Mouse (Mus musculus): ENCODE data around the gene Ip6k3. TPM values are rescaled to one million over a fixed set of nuclear protein-coding genes. Genes with fewer than 3 reads are reported as not detected.
A peak's percentile ranks its signal among the peaks of the same experiment; 100 is the strongest.

The Ip6k3 gene
- total and polyA plus RNA-seq, 3 experiments = 26.3 to 65.7 (median 53.9) TPM

GRCm38 (mm10) chr17:27183667-27184292 lies 16.2 kb upstream of the Ip6k3 start:
- H3K4me2 ChIP-seq (ENCODE audit: insufficient read depth, low read depth, poor library complexity, severe bottlenecking) = no peak overlapping the region
- TF ChIP-seq EP300 (IDR thresholded peaks at IDR 0.05; ENCODE audit: low read length) = no peak
- TF ChIP-seq GABPA (IDR thresholded peaks at IDR 0.05; ENCODE audit: insufficient replicate concordance, low read depth, low read length) = no peak
- no peak for TF ChIP-seq CHD2 (IDR thresholded peaks at IDR 0.05; ENCODE audit: low read length)
- no peak for TF ChIP-seq POLR2A (IDR thresholded peaks at IDR 0.05; ENCODE audit: low read depth, low read length)
- TF ChIP-seq ZNF384 (IDR thresholded peaks at IDR 0.05; ENCODE audit: low read depth, low read length) = peak; percentile 79
- no peak for TF ChIP-seq USF1 (IDR thresholded peaks at IDR 0.05; ENCODE audit: low read depth, low read length)
- in situ Hi-C loops (cut with MboI; ENCODE audit: low pct_ligation_motif_present, low pct_unique_long_range_greater_than_20kb, low sequenced_read_pairs) (loop anchor here (5.0 kb wide), 1 partner anchor 46 kb away; no protein-coding TSS in a partner anchor), dilution Hi-C loops (cut with MboI; ENCODE audit: extremely low pct_ligation_motif_present, extremely low pct_unique_long_range_greater_than_20kb, low sequenced_read_pairs) (no loop called here)
- H3K36me3 ChIP-seq (replicated peaks in 1 of 2; ENCODE audit: control insufficient read depth in 1 of 2, insufficient read depth in 1 of 2, low read length in 1 of 2) = peaks cover 0 to 3% of the 10 kb centered on the region in 2 experiments
- 0 out of 2 replicates have a peak, but pooled peaks cover 1% of the 10 kb centered on the region for H3K79me2 ChIP-seq (replicated peaks; ENCODE audit: control insufficient read depth, extremely low read depth, insufficient read depth, poor library complexity, severe bottlenecking)
- H3K27ac ChIP-seq (ENCODE audit: insufficient read depth, low read depth) = no peak overlapping the region; the same call in 1 of the 2 replicates
- no peak overlapping the region for H3K4me3 ChIP-seq (replicated peaks in 1 of 3; ENCODE audit: low read depth in 2 of 3, low read length in 2 of 3, poor library complexity in 1 of 3)
- H3K27me3 ChIP-seq (replicated peaks) = no peaks in the 10 kb centered on the region
- H3K4me1 ChIP-seq (ENCODE audit: control insufficient read depth in 1 of 2, insufficient read depth in 2 of 2) = peaks cover 34 to 54% of the 10 kb centered on the region in 2 experiments
- H3K9me3 ChIP-seq (replicated peaks; ENCODE audit: low read length) = no peaks in the 10 kb centered on the region
- no peak for DNase-seq (ENCODE audit: extremely low read depth)
- no peak overlapping the region for H3K9ac ChIP-seq (ENCODE audit: insufficient read depth, low read depth)

- Histone ChIP-seq H3K4me3 (replicated peaks in 1 of 3; ENCODE audit: low read depth in 2 of 3, low read length in 2 of 3, poor library complexity in 1 of 3) (no peak overlapping the region), H3K79me2 (replicated peaks; ENCODE audit: control insufficient read depth, extremely low read depth, insufficient read depth, poor library complexity, severe bottlenecking) (0 out of 2 replicates have a peak, but pooled peaks cover 3% of the 10 kb centered on the region), H3K4me1 (ENCODE audit: control insufficient read depth in 1 of 2, insufficient read depth in 2 of 2) (peaks cover 36 to 62% of the 10 kb centered on the region in 2 experiments), H3K36me3 (replicated peaks in 1 of 2; ENCODE audit: control insufficient read depth in 1 of 2, insufficient read depth in 1 of 2, low read length in 1 of 2) (peaks cover 0 to 6% of the 10 kb centered on the region in 2 experiments), H3K27ac (ENCODE audit: insufficient read depth, low read depth) (no peak overlapping the region), H3K4me2 (ENCODE audit: insufficient read depth, low read depth, poor library complexity, severe bottlenecking) (no peak overlapping the region), H3K9me3 (replicated peaks; ENCODE audit: low read length) (peaks cover 5% of the 10 kb centered on the region), H3K9ac (ENCODE audit: insufficient read depth, low read depth) (no peak overlapping the region), H3K27me3 (replicated peaks) (no peaks in the 10 kb centered on the region)
- DNase-seq (ENCODE audit: extremely low read depth) = no peak
- dilution Hi-C loops (cut with MboI; ENCODE audit: extremely low pct_ligation_motif_present, extremely low pct_unique_long_range_greater_than_20kb, low sequenced_read_pairs) (no loop called here), in situ Hi-C loops (cut with MboI; ENCODE audit: low pct_ligation_motif_present, low pct_unique_long_range_greater_than_20kb, low sequenced_read_pairs) (loop anchor here (5.0 kb wide), 1 partner anchor 45 kb away; no protein-coding TSS in a partner anchor)
- TF ChIP-seq ETS1 (conservative IDR thresholded peaks at IDR 0.05; ENCODE audit: low read depth, low read length) (no peak), MAFK (IDR thresholded peaks at IDR 0.05; ENCODE audit: insufficient replicate concordance, low read length) (no peak), SIN3A (IDR thresholded peaks at IDR 0.05; ENCODE audit: low read length) (no peak), SMC3 (IDR thresholded peaks at IDR 0.05; ENCODE audit: low read depth, low read length) (no peak), E2F4 (IDR thresholded peaks at IDR 0.05; ENCODE audit: insufficient replicate concordance, low read depth, low read length) (no peak), RCOR1 (conservative IDR thresholded peaks at IDR 0.05; ENCODE audit: low read depth, low read length) (no peak), RAD21 (IDR thresholded peaks at IDR 0.05; ENCODE audit: low read depth, low read length) (no peak), GABPA (IDR thresholded peaks at IDR 0.05; ENCODE audit: insufficient replicate concordance, low read depth, low read length) (no peak), JUND (conservative IDR thresholded peaks at IDR 0.05; ENCODE audit: low read depth, low read length) (no peak), ELF1 (IDR thresholded peaks at IDR 0.05; ENCODE audit: low read depth, low read length) (no peak), MXI1 (IDR thresholded peaks at IDR 0.05; ENCODE audit: low read depth, low read length) (no peak), ZMIZ1 (IDR thresholded peaks at IDR 0.05; ENCODE audit: low read depth, low read length) (no peak), USF1 (IDR thresholded peaks at IDR 0.05; ENCODE audit: low read depth, low read length) (no peak), TCF12 (IDR thresholded peaks at IDR 0.05; ENCODE audit: low read depth, low read length) (no peak), USF2 (conservative IDR thresholded peaks at IDR 0.05; ENCODE audit: low read depth, low read length) (no peak), MAX (IDR thresholded peaks at IDR 0.05; ENCODE audit: low read length) (no peak), ZKSCAN1 (IDR thresholded peaks at IDR 0.05; ENCODE audit: borderline replicate concordance, low read depth, low read length) (no peak), BHLHE40 (IDR thresholded peaks at IDR 0.05; ENCODE audit: low read depth, low read length) (no peak), HCFC1 (IDR thresholded peaks at IDR 0.05; ENCODE audit: low read depth, low read length) (no peak)
Measured at GRCm38 (mm10) chr17:27182401-27182800, 14.8 kb upstream of the Ip6k3 start.
